Comparison of ENCODE assay signal across 12 mouse cellular contexts in the genomic region with DNA sequence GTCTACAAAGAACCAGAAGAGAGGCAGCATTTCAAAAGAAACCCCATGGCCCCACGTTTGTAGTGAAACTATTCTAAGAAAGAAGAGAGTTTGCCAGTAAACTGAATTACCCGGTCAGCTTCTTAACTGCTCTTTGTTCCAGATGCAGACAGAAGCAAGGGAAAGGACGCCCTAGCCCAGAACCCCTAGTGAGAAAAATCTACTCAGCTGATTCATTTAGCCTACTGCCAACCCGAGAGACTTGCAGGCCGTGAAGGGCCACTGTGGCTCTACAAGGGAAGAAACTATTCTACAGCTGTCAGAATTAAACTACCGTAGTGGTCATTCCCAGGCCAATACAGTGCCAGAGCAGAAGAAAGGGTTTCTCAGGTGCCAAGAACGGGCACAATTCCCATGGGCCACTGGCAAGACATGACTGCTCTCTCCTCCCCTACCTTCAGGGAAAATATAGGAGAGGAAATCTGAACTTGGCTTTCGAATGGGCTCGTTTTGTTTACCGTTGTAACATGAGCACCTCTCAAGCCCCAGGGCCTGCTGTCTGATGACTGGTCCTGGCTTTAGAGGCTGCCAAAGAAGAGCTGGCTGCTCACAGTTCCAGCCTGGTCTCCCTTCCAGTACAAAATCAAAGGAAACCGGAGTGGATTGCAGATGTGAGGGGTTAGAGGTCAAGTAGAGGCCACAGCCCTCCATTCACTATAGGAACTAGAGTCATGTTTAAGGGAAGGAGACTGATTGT.
A peak's percentile ranks its signal among the peaks of the same experiment; 100 is the strongest.
DNase-seq lines count a peak whose midpoint lies in the region; ATAC-seq and TF ChIP-seq lines count a peak whose summit lies in the region.
"Had no signal": no experiment of that assay in that cellular context is flagged by ENCODE, and none has a peak within 500 bp of the region (broad histone marks: within the 10 kb centered on the region; RNA-seq: fewer than 3 reads in every experiment).

No protein-coding gene starts in this region.

- H3K4me3 ChIP-seq in hindbrain, embryonic 10.5 days = no peak overlapping the region
- H3K4me3 ChIP-seq in hindbrain, embryonic 13.5 days = no peak overlapping the region
- H3K4me3 ChIP-seq in lung, embryonic 16.5 days (ENCODE audit: low read length) = no peak overlapping the region
- H3K4me3 ChIP-seq in liver, postnatal 0 days (ENCODE audit: low read depth, low read length) = no peak overlapping the region
- H3K4me3 ChIP-seq: heart, embryonic 15.5 days; liver, embryonic 13.5 days had no signal

- no peak overlapping the region for H3K9ac ChIP-seq in hindbrain, embryonic 13.5 days
- H3K9ac ChIP-seq in lung, embryonic 16.5 days (ENCODE audit: low read length) = no peak overlapping the region
- H3K9ac ChIP-seq in liver, postnatal 0 days (replicated peaks) = no peak overlapping the region
- H3K9ac ChIP-seq: heart, embryonic 15.5 days; liver, embryonic 13.5 days had no signal

- H3K27me3 ChIP-seq in hindbrain, embryonic 10.5 days (ENCODE audit: insufficient read depth, poor library complexity, severe bottlenecking) = no peaks in the 10 kb centered on the region
- no peaks in the 10 kb centered on the region for H3K27me3 ChIP-seq in hindbrain, embryonic 13.5 days
- H3K27me3 ChIP-seq in lung, embryonic 16.5 days (ENCODE audit: control insufficient read depth, insufficient read depth, low read depth, low read length) = no peaks in the 10 kb centered on the region
- H3K27me3 ChIP-seq in liver, postnatal 0 days (ENCODE audit: insufficient read depth, low read length) = peaks cover 6% of the 10 kb centered on the region; the same call in 1 of the 2 replicates
- H3K27me3 ChIP-seq: heart, embryonic 15.5 days had no signal

- TF ChIP-seq CTCF in liver, postnatal 0 days (IDR thresholded peaks at IDR 0.05; ENCODE audit: low read depth) = no peak

- ATAC-seq in hindbrain, embryonic 13.5 days (ENCODE audit: low FRiP score) = no peak
- peak; percentile 81 for ATAC-seq in lung, embryonic 16.5 days (ENCODE audit: low read depth)
- ATAC-seq in liver, postnatal 0 days = no peak

- H3K27ac ChIP-seq in hindbrain, embryonic 10.5 days = peak overlapping the region; percentile 60
- H3K27ac ChIP-seq in hindbrain, embryonic 13.5 days = no peak overlapping the region
- H3K27ac ChIP-seq in lung, embryonic 16.5 days (ENCODE audit: low read length) = 0 out of 2 replicates have a peak overlapping the region, but pooled peaks have one; percentile 15
- no peak overlapping the region for H3K27ac ChIP-seq in liver, postnatal 0 days (ENCODE audit: low read depth)
- H3K27ac ChIP-seq: heart, embryonic 15.5 days; liver, embryonic 13.5 days had no signal

- no peak overlapping the region for H3K4me2 ChIP-seq in hindbrain, embryonic 13.5 days
- no peak overlapping the region for H3K4me2 ChIP-seq in lung, embryonic 16.5 days (ENCODE audit: low read depth, low read length)
- H3K4me2 ChIP-seq in liver, postnatal 0 days (ENCODE audit: low read depth, low read length) = no peak overlapping the region
- H3K4me2 ChIP-seq: heart, embryonic 15.5 days had no signal

- TF ChIP-seq EP300 in liver, postnatal 0 days (IDR thresholded peaks at IDR 0.05; ENCODE audit: low read depth) = no peak

- intact Hi-C loops in heart, postnatal 36 days (cut with DNase I) = no loop called here

- no peaks in the 10 kb centered on the region for H3K9me3 ChIP-seq in hindbrain, embryonic 10.5 days
- H3K9me3 ChIP-seq in hindbrain, embryonic 13.5 days = no peaks in the 10 kb centered on the region
- H3K9me3 ChIP-seq in lung, embryonic 16.5 days (ENCODE audit: control insufficient read depth, low read length) = peaks cover 4% of the 10 kb centered on the region; the same call in 1 of the 2 replicates
- peaks cover 2% of the 10 kb centered on the region; the same call in 1 of the 2 replicates for H3K9me3 ChIP-seq in liver, postnatal 0 days (ENCODE audit: low read length)
- H3K9me3 ChIP-seq: heart, embryonic 15.5 days; liver, embryonic 13.5 days had no signal

- H3K36me3 ChIP-seq in hindbrain, embryonic 10.5 days = no peaks in the 10 kb centered on the region
- H3K36me3 ChIP-seq in hindbrain, embryonic 13.5 days = no peaks in the 10 kb centered on the region
- H3K36me3 ChIP-seq in lung, embryonic 16.5 days (ENCODE audit: control insufficient read depth, insufficient read depth, low read length) = no peaks in the 10 kb centered on the region
- H3K36me3 ChIP-seq in liver, postnatal 0 days (replicated peaks; ENCODE audit: insufficient read depth, low read length) = no peaks in the 10 kb centered on the region
- H3K36me3 ChIP-seq: heart, embryonic 15.5 days; liver, embryonic 13.5 days had no signal

- WGBS in hindbrain, embryonic 10.5 days = 26% methylated on average over 11 of the region's 11 CpGs
- 33% methylated on average over 11 of the region's 11 CpGs for WGBS in hindbrain, embryonic 13.5 days
- WGBS in lung, embryonic 16.5 days = 24% methylated on average over 11 of the region's 11 CpGs
- 63% methylated on average over 11 of the region's 11 CpGs for WGBS in liver, postnatal 0 days (ENCODE audit: insufficient replicate concordance)

- H3K4me1 ChIP-seq in hindbrain, embryonic 10.5 days (replicated peaks) = peaks cover 44% of the 10 kb centered on the region
- H3K4me1 ChIP-seq in hindbrain, embryonic 13.5 days (replicated peaks) = peaks cover 23% of the 10 kb centered on the region
- H3K4me1 ChIP-seq in lung, embryonic 16.5 days (replicated peaks; ENCODE audit: control insufficient read depth, insufficient read depth, low read length) = peaks cover 12% of the 10 kb centered on the region
- peaks cover 9% of the 10 kb centered on the region for H3K4me1 ChIP-seq in liver, postnatal 0 days (ENCODE audit: insufficient read depth)

- DNase-seq in hindbrain, embryonic 10.5 days (ENCODE audit: low spot score) = peak; percentile 73
- DNase-seq in ZHBTc4 (ENCODE audit: low read depth, low spot score) = peak; percentile 32
- peak; percentile 87 for DNase-seq in fibroblast of lung, adult 2 months (ENCODE audit: low read depth)
- DNase-seq in frontal cortex, postnatal 25 days (ENCODE audit: low spot score in 2 of 2) = no peak
- no peak for DNase-seq in heart, postnatal 36 days
- no peak for DNase-seq in liver, postnatal 0 days
- DNase-seq: cerebellum, adult 9-11 months; kidney, postnatal 36 days; liver, embryonic 13.5 days had no signal

Comparison
In these comparisons a context has a peak if more than half of its experiments do, and no peak if none do; other contexts are left out.
1. H3K27ac ChIP-seq: peak in hindbrain, embryonic 10.5 days (single experiment) and lung, embryonic 16.5 days (single experiment); none in hindbrain, embryonic 13.5 days (single experiment) and liver, postnatal 0 days (single experiment).
2. DNase-seq: peak in hindbrain, embryonic 10.5 days (single experiment), ZHBTc4 (single experiment) and fibroblast of lung, adult 2 months (single experiment); none in frontal cortex, postnatal 25 days (0 of 2), heart, postnatal 36 days (0 of 2) and liver, postnatal 0 days (single experiment).